Comparison of ENCODE assay signal across 16 mouse cellular contexts in genomic region chr10:27991057-27991365, GRCm38 (mm10).
DNase-seq lines count a peak whose midpoint lies in the region; ATAC-seq lines count a peak whose summit lies in the region.
"Had no signal": no experiment of that assay in that cellular context is flagged by ENCODE, and none has a peak within 500 bp of the region (broad histone marks: within the 10 kb centered on the region; RNA-seq: fewer than 3 reads in every experiment).

No protein-coding gene starts in this region.

- no peak overlapping the region for H3K4me3 ChIP-seq in forebrain, embryonic 13.5 days
- no peak overlapping the region for H3K4me3 ChIP-seq in midbrain, embryonic 16.5 days (ENCODE audit: low read depth, low read length)
- H3K4me3 ChIP-seq: embryonic facial prominence, embryonic 12.5 days; liver, embryonic 12.5 days had no signal

- no peak overlapping the region for H3K4me2 ChIP-seq in forebrain, embryonic 13.5 days
- H3K4me2 ChIP-seq in midbrain, embryonic 16.5 days (ENCODE audit: low read length) = no peak overlapping the region
- H3K4me2 ChIP-seq: embryonic facial prominence, embryonic 12.5 days; liver, embryonic 12.5 days had no signal

- H3K27ac ChIP-seq in forebrain, embryonic 13.5 days = no peak overlapping the region
- no peak overlapping the region for H3K27ac ChIP-seq in midbrain, embryonic 16.5 days (ENCODE audit: low read length)
- H3K27ac ChIP-seq: embryonic facial prominence, embryonic 12.5 days; liver, embryonic 12.5 days; stomach, postnatal 0 days had no signal

- H3K4me1 ChIP-seq in forebrain, embryonic 13.5 days = no peaks in the 10 kb centered on the region
- H3K4me1 ChIP-seq in midbrain, embryonic 16.5 days (ENCODE audit: control insufficient read depth, insufficient read depth, low read length) = 0 out of 2 replicates have a peak, but pooled peaks cover 3% of the 10 kb centered on the region
- H3K4me1 ChIP-seq: embryonic facial prominence, embryonic 12.5 days; liver, embryonic 12.5 days had no signal

- intact Hi-C loops in left cerebral cortex, postnatal 14 days (cut with DNase I) = no loop called here
- intact Hi-C loops in left cerebral cortex, postnatal 36 days (cut with DNase I) = no loop called here

- no peaks in the 10 kb centered on the region for H3K27me3 ChIP-seq in forebrain, embryonic 13.5 days
- H3K27me3 ChIP-seq in midbrain, embryonic 16.5 days (ENCODE audit: control insufficient read depth, insufficient read depth, low read depth, low read length) = no peaks in the 10 kb centered on the region
- H3K27me3 ChIP-seq: embryonic facial prominence, embryonic 12.5 days; liver, embryonic 12.5 days had no signal

- no peaks in the 10 kb centered on the region for H3K9me3 ChIP-seq in forebrain, embryonic 13.5 days (replicated peaks)
- H3K9me3 ChIP-seq in midbrain, embryonic 16.5 days (replicated peaks; ENCODE audit: control insufficient read depth, low read length, poor library complexity, severe bottlenecking) = no peaks in the 10 kb centered on the region; the same call in 1 of the 2 replicates
- H3K9me3 ChIP-seq: embryonic facial prominence, embryonic 12.5 days; liver, embryonic 12.5 days had no signal

- no peaks in the 10 kb centered on the region for H3K36me3 ChIP-seq in forebrain, embryonic 13.5 days (ENCODE audit: poor library complexity, severe bottlenecking)
- H3K36me3 ChIP-seq in midbrain, embryonic 16.5 days (ENCODE audit: control insufficient read depth, insufficient read depth, low read length) = no peaks in the 10 kb centered on the region
- H3K36me3 ChIP-seq: embryonic facial prominence, embryonic 12.5 days; liver, embryonic 12.5 days had no signal

- ATAC-seq in forebrain, embryonic 13.5 days = peak; percentile 69; the same call in 1 of the 2 replicates
- peak; percentile 68 for ATAC-seq in midbrain, embryonic 16.5 days
- ATAC-seq: activated CD4-positive, CD25-positive, alpha-beta regulatory T cell, adult 4 months; intestine, postnatal 0 days; liver, embryonic 12.5 days had no signal

- peak; percentile 9 for DNase-seq in embryo, embryonic 11 days
- no peak for DNase-seq in embryo, embryonic 10.5 days (ENCODE audit: low spot score)
- peak; percentile 3 to 7 for DNase-seq in left cerebral cortex, postnatal 14 days (ENCODE audit: low spot score in 2 of 2)
- DNase-seq in left cerebral cortex, postnatal 36 days (ENCODE audit: low spot score in 2 of 2) = no peak
- no peak for DNase-seq in adrenal gland, adult 2 months
- DNase-seq in kidney, postnatal 4 days = no peak
- DNase-seq: cerebellum, adult 9-11 months; heart, postnatal 14 days; lung, postnatal 10 days had no signal

- 36% methylated on average over 3 of the region's 3 CpGs for WGBS in forebrain, embryonic 13.5 days
- WGBS in midbrain, embryonic 16.5 days = 29% methylated on average over 3 of the region's 3 CpGs

- no peak overlapping the region for H3K9ac ChIP-seq in forebrain, embryonic 13.5 days
- no peak overlapping the region for H3K9ac ChIP-seq in midbrain, embryonic 16.5 days (ENCODE audit: low read depth, low read length)
- H3K9ac ChIP-seq: embryonic facial prominence, embryonic 12.5 days; liver, embryonic 12.5 days had no signal

Comparison
In these comparisons a context has a peak if more than half of its experiments do, and no peak if none do; other contexts are left out.
1. DNase-seq: peak in embryo, embryonic 11 days (single experiment) and left cerebral cortex, postnatal 14 days (2 of 2); none in embryo, embryonic 10.5 days (single experiment), left cerebral cortex, postnatal 36 days (0 of 2), adrenal gland, adult 2 months (single experiment) and kidney, postnatal 4 days (0 of 2).